Mouse (Mus musculus) myocyte (in vitro differentiated cells): ENCODE results near the gene Slc4a1. TPM values are rescaled to one million over a fixed set of nuclear protein-coding genes. Genes with fewer than 3 reads are reported as not detected.

ENCODE experiments used
- H3K27me3 ChIP-seq: one replicate; pipeline ENCODE4 v1.6.1; 2011; ENCODE audit not compliant: control insufficient read depth, insufficient read depth, insufficient read length
- H3K36me3 ChIP-seq: one replicate; pipeline ENCODE4 v1.6.1; 2011; ENCODE audit not compliant: control insufficient read depth, insufficient read depth
- H3K4me2 ChIP-seq: one replicate; pipeline ENCODE4 v1.6.1; 2011; ENCODE audit warnings: low read depth, control low read depth
- H3K4me3 ChIP-seq: one replicate; pipeline ENCODE4 v1.5.1; 2011; ENCODE audit warnings: mild to moderate bottlenecking, control low read depth, moderate library complexity
- H3K79me2 ChIP-seq: one replicate; pipeline ENCODE4 v1.6.1; 2011; ENCODE audit not compliant: control insufficient read depth, insufficient read depth
- H3ac ChIP-seq: one replicate; pipeline ENCODE4 v1.6.1; 2011; ENCODE audit not compliant: control insufficient read depth, insufficient read length
- CEBPB ChIP-seq: IDR thresholded peaks from 2 replicates; pipeline ENCODE4 v1.6.1; 2011; ENCODE audit warnings: mild to moderate bottlenecking, moderate library complexity; ENCODE audit not compliant: poor library complexity, insufficient read depth, severe bottlenecking
- E2F4 ChIP-seq: IDR thresholded peaks from one replicate; pipeline ENCODE4 v1.6.1; 2011; ENCODE audit warnings: mild to moderate bottlenecking, control low read depth, moderate library complexity; ENCODE audit not compliant: insufficient read depth
- MAX ChIP-seq: IDR thresholded peaks from one replicate; pipeline ENCODE4 v1.6.1; 2011; ENCODE audit warnings: low read depth, mild to moderate bottlenecking, control low read depth
- MYOD1 ChIP-seq, 3 experiments: IDR thresholded peaks; one replicate each; pipeline ENCODE4 v1.6.1; 2011; ENCODE audit warnings: control low read depth in 2 of 3, low read depth in 2 of 3, mild to moderate bottlenecking in 2 of 3, moderate library complexity in 1 of 3; ENCODE audit not compliant: insufficient read length in 2 of 3, control insufficient read depth in 1 of 3
- MYOG ChIP-seq, 3 experiments: IDR thresholded peaks; one replicate each; pipeline ENCODE4 v1.6.1; 2011; ENCODE audit warnings: control low read depth in 2 of 3, low read depth in 2 of 3, mild to moderate bottlenecking in 2 of 3; ENCODE audit not compliant: insufficient read length in 2 of 3, control insufficient read depth in 1 of 3, insufficient read depth in 1 of 3
- POLR2A ChIP-seq: IDR thresholded peaks from one replicate; pipeline ENCODE4 v1.6.1; 2011; ENCODE audit warnings: low read depth, mild to moderate bottlenecking, control low read depth, moderate library complexity; ENCODE audit not compliant: insufficient read length
- POLR2AphosphoS2 ChIP-seq: IDR thresholded peaks from one replicate; pipeline ENCODE4 v1.6.1; 2011; ENCODE audit warnings: low read depth, control low read depth; ENCODE audit not compliant: insufficient read length
- REST ChIP-seq: IDR thresholded peaks from one replicate; pipeline ENCODE4 v1.6.1; 2011; ENCODE audit warnings: mild to moderate bottlenecking, control low read depth, moderate library complexity; ENCODE audit not compliant: insufficient read depth, insufficient read length
- SRF ChIP-seq: IDR thresholded peaks from one replicate; pipeline ENCODE4 v1.6.1; 2011; ENCODE audit warnings: low read depth; ENCODE audit not compliant: control insufficient read depth, insufficient read length
- TCF12 ChIP-seq: IDR thresholded peaks from one replicate; pipeline ENCODE4 v1.6.1; 2011; ENCODE audit warnings: mild to moderate bottlenecking, control low read depth; ENCODE audit not compliant: poor library complexity, insufficient read depth, severe bottlenecking
- TCF3 ChIP-seq: IDR thresholded peaks from one replicate; pipeline ENCODE4 v1.6.1; 2011; ENCODE audit warnings: low read depth, control low read depth; ENCODE audit not compliant: insufficient read length
- USF1 ChIP-seq: IDR thresholded peaks from one replicate; pipeline ENCODE4 v1.6.1; 2011; ENCODE audit warnings: low read depth, mild to moderate bottlenecking, control low read depth, moderate library complexity
- polyA plus RNA-seq: library from polyadenylated mRNA; unstranded; fragments of >200 nt; fragmentation: generic; extraction: Trizol; gene quantifications from one replicate; pipeline ENCODE4 v1.2.1, GENCODE M21; 2012; ENCODE audit warnings: missing spikeins

Slc4a1 gene
- polyA plus RNA-seq, 1 experiment = not detected

GRCm38 (mm10) chr11:102403657-102404056 lies 37.7 kb upstream of the Slc4a1 start:
- H3K36me3 ChIP-seq = peaks cover 18% of the 10 kb centered on the region
- TF ChIP-seq TCF12 (no peak), POLR2AphosphoS2 (no peak), REST (no peak), USF1 (no peak), MAX (no peak), POLR2A (no peak), CEBPB (no peak), MYOD1 (IDR thresholded peaks at IDR 0.05; ENCODE audit: control insufficient read depth in 1 of 3, insufficient read length in 2 of 3, low read depth in 2 of 3) (no peak), MYOG (IDR thresholded peaks at IDR 0.05; ENCODE audit: control insufficient read depth in 1 of 3, insufficient read depth in 1 of 3, insufficient read length in 2 of 3, low read depth in 2 of 3) (no peak), SRF (no peak), E2F4 (no peak), TCF3 (no peak)
- H3K4me2 ChIP-seq = no peak overlapping the region
- H3ac ChIP-seq = no peak overlapping the region
- no peaks in the 10 kb centered on the region for H3K27me3 ChIP-seq
- H3K79me2 ChIP-seq = peaks cover 21% of the 10 kb centered on the region
- H3K4me3 ChIP-seq = no peak overlapping the region

DNA sequence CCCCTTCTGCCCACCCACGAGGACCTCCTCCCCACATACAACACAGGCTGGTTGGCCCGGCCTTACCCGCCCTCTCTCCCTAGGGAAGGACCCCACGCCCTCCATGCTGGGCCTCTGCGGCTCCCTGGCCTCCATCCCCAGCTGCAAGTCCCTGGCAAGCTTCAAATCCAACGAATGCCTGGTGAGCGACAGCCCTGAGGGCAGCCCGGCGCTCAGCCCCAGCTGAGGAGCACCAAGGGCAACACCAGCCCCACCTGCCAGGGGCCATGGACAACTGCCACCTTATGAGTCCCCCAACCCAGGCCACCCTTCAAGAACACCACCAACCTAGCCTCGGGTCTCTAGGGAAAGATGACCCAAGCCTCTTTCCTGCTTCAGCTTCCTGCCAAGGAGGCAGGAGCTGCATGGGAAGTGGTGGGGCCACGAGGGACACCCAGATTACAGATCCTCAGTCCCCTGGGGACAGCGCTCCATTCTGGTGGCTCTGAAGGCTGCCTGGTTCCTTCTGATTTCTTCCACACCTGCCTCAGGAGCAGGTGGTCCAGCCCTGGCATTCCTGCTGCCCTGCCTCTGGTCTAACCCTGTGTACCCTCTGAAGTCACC lies 36.0 kb upstream of the Slc4a1 start:
- no peaks in the 10 kb centered on the region for H3K27me3 ChIP-seq
- H3K4me2 ChIP-seq = no peak overlapping the region
- H3K79me2 ChIP-seq = peaks cover 19% of the 10 kb centered on the region
- TF ChIP-seq CEBPB = no peak
- TF ChIP-seq MYOG (IDR thresholded peaks at IDR 0.05; ENCODE audit: control insufficient read depth in 1 of 3, insufficient read depth in 1 of 3, insufficient read length in 2 of 3, low read depth in 2 of 3) = no peak
- TF ChIP-seq USF1 = no peak
- TF ChIP-seq SRF = no peak
- no peak for TF ChIP-seq MAX
- no peak for TF ChIP-seq POLR2A
- no peak for TF ChIP-seq REST
- TF ChIP-seq POLR2AphosphoS2 = no peak
- no peak for TF ChIP-seq E2F4
- TF ChIP-seq TCF3 = no peak
- no peak for TF ChIP-seq TCF12
- TF ChIP-seq MYOD1 (IDR thresholded peaks at IDR 0.05; ENCODE audit: control insufficient read depth in 1 of 3, insufficient read length in 2 of 3, low read depth in 2 of 3) = no peak
- H3ac ChIP-seq = no peak overlapping the region
- no peak overlapping the region for H3K4me3 ChIP-seq
- H3K36me3 ChIP-seq = peaks cover 18% of the 10 kb centered on the region

- Histone ChIP-seq H3K4me2 (no peak overlapping the region), H3K4me3 (no peak overlapping the region), H3K36me3 (peaks cover 18% of the 10 kb centered on the region), H3K79me2 (peaks cover 5% of the 10 kb centered on the region), H3K27me3 (no peaks in the 10 kb centered on the region), H3ac (no peak overlapping the region)
- TF ChIP-seq POLR2AphosphoS2 (peak; percentile 48), REST (no peak)
Observed at GRCm38 (mm10) chr11:102400513-102401084, 34.6 kb upstream of the Slc4a1 start.

- H3K4me3 ChIP-seq = no peak overlapping the region
- no peak overlapping the region for H3K4me2 ChIP-seq
- H3ac ChIP-seq = no peak overlapping the region
- H3K27me3 ChIP-seq = no peaks in the 10 kb centered on the region
- TF ChIP-seq POLR2AphosphoS2 (peak; percentile 69), TCF3 (no peak)
- no peaks in the 10 kb centered on the region for H3K79me2 ChIP-seq
- peaks cover 18% of the 10 kb centered on the region for H3K36me3 ChIP-seq
Observed at GRCm38 (mm10) chr11:102399610-102400072, 33.6 kb upstream of the Slc4a1 start.

DNA sequence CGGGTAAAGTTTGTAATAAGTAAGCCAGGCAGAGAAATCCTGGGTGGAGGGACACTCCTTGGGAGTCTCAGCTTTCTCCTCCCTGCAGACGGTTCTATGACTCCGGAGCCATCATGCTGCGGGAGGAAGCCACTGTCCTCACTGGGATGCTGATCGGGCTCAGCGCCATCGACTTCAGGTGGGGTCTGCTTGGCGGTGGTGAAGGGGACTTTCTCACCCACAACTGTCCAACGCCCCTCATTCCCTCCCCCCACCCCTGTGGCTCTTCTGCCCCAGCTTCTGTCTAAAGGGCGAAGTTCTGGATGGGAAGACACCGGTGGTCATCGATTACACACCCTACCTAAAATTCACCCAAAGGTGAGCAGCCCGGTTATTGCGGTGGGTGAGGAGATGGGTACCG lies 33.1 kb upstream of the Slc4a1 start:
- TF ChIP-seq CEBPB (no peak), MYOD1 (IDR thresholded peaks at IDR 0.05; ENCODE audit: control insufficient read depth in 1 of 3, insufficient read length in 2 of 3, low read depth in 2 of 3) (no peak), POLR2A (no peak), USF1 (no peak), TCF12 (no peak), MYOG (IDR thresholded peaks at IDR 0.05; ENCODE audit: control insufficient read depth in 1 of 3, insufficient read depth in 1 of 3, insufficient read length in 2 of 3, low read depth in 2 of 3) (no peak), TCF3 (no peak), MAX (no peak), E2F4 (no peak), REST (no peak), POLR2AphosphoS2 (no peak), SRF (no peak)
- Histone ChIP-seq H3ac (no peak overlapping the region), H3K4me2 (no peak overlapping the region), H3K36me3 (peaks cover 18% of the 10 kb centered on the region), H3K4me3 (no peak overlapping the region), H3K27me3 (no peaks in the 10 kb centered on the region), H3K79me2 (no peaks in the 10 kb centered on the region)
